Mouse (Mus musculus) layer of hippocampus, adult 9-10 months (tissue): ENCODE results near the gene Uhrf1bp1l.

Experiments used
- DNase-seq: peaks from one replicate; pipeline ENCODE4 v3.0.0; 2022; ENCODE audit warnings: low spot score

Gene Uhrf1bp1l

DNA sequence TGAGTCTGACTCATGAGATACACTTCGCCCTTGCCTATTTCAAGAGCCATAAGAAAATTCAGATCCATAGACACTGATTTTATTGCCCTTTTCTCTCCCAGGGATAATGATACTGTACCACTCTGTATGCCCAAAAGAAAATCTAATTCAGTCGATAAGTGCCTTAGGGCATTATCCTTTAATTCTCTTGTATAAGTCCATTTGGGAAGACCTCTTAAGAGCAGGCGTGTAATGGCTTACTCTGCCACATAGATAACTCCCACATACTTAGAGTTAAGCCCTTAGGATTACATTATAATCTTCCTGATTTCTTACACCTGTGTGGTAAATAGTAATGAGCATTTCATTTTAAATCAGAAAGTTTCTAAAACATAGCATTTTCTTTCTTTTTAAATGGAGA, 1.8 kb downstream of the Uhrf1bp1l start:
- no peak for DNase-seq

DNA sequence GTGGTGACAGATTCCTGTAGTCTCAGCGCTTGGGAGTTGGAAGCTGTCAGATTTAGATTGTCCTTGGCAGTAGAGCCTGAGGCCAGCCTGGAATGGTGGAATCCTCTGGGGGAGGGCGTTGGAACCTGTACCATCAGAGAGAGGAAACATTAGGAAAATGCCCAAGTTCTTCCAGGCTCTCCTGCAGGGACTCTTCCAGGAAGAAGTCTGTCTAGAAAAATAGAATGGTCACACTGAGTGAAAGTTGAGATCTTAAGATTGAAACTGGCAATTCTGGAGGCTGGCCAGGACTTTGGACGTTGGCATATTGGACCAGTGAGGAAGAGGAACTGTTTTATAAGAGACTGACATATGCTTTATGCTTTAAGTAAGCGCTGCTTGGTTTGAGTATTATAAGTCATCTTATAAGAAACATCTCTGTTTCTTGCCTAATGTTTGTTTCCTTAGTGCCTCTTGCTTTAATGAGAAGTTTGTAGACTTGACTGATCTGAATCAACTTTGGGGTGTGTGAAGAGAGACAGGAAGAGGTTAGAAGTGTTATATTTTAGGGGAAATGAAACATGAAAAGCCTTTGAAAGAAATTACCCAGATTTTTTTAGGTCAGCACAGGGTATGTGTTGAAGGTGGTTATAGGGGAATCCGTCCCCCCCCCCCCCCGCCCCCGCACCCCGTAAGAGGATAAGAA, 2.6 kb downstream of the Uhrf1bp1l start:
- DNase-seq: no peak

DNA sequence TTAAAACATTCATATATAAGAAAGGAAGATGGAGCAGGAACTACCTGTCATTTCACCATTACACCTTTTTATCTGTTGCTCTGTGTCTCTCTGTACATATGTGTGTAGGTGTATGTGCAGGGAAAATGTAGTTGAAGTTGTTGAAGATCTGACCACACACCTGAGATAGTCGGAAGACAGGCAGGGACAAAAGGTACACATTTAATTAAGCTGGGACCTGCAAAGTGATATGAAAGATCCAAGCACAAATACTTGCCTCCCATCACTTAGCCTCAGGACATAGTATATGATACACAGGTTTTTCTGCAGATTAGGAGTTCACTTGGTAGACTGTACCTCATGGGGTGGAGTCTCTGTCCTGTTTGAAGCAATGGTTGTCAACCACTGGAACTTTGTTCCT, 3.1 kb downstream of the Uhrf1bp1l start:
- DNase-seq: no peak

DNA sequence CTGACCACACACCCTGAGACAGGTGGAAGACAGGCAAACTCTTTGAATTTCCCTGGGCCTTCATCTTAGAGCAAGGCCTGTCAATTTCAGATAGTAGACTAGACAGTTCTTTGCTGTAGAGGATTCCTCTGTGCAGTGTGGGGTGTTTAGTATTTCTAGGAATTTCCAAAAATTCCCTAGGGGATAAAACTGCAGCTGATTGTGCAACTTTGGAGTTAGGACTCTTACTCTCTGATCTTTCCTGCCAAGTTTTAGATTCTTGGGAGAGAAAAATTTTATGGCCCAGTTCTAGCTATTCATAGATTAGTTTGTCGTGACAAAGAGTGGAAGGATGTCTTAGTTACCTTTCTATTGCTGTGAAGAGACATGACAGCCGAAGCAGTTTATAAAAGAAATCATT, 3.8 kb downstream of the Uhrf1bp1l start:
- no peak for DNase-seq

DNA sequence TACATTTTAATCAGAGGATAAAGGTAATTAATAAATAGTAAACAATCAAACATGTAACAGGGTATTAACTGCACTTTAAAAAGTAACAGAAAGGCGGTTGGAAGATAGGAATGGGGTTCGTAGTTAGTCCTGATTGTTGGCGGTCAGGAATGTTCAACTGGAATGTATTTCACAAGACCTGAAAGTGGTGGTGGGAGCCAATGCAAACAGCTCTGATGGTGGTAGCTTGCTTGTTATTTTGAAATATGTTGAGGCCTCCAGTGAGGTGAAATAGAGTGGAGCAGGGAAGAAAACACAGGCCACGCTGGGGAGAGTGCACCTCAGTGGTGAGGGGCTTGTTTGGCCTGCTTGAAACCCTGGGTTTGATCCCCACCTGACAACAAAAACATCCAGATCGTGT, 6.3 kb downstream of the Uhrf1bp1l start:
- DNase-seq: no peak

DNA sequence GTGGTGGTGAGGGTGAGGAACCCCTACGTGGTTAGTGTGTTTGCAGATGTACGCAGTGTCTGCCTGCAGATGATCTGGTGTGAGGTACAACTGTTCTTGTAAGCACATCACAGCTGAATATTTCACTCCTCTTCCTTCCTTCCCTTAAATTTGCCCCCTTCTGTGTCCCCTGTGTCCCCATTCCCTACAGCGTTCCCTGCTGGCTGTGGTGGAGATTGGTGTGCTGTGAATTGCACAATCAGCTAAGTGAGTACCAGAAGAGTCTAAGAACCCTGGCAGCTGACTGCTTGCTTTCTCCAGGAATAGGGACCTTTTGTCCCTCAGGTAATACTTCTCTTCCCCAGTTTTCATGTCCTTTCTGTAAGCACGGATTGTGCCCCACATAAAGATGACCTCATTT, 10.4 kb downstream of the Uhrf1bp1l start:
- DNase-seq: no peak

DNA sequence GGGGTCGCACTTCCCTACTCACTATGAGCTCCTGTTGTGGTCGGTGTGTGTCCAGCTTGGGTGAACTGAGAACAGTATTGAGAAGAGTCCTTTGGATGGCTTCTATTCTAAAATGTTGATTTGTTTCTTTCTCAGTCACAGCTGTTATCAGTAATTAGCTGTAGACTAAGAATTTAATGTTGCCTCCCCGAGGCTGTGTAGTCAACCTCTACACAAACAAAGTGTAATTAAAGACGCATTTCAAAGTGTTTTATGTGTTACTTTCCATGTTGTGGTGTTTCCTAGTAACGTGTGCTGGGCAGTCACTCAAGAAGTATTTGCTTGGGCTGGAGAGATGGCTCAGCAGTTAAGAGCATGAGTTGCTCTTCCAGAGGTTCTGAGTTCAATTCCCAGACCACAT, 16.0 kb downstream of the Uhrf1bp1l start:
- DNase-seq: no peak

DNA sequence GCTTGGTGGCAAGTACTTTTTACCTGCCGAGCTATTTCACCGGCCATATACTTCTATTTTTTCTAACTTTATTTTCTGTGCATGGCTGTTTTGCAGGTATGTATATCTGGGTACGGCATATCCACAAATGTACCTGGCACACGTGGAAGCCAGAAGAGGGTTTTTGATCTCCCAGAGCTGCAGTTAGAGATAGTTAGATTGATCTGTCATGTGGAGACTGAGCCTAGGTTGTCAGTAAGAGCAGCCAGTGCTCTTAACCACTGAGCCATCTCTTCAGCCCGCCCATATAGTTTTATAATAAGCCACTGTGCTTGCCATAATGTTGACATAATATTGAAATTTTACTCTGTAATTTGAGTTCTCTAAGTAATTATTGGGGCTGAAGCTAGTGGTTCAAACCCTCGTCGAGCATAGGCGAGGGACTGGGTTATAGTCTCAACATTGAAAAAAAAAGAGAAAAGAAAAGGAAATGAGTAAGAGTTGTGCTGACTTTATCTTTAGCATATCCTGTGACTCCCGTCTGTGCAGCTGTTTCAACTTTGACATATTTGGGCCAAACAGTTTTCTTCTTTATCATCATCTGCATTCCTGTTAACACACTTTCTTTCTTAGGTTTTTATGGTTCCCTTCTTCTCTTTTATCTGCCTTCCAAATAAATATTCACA, 19.8 kb downstream of the Uhrf1bp1l start:
- no peak for DNase-seq

- DNase-seq: no peak
These were observed 21.3 kb downstream of the Uhrf1bp1l start for GRCm38 (mm10) chr10:89765790-89766714.

DNA sequence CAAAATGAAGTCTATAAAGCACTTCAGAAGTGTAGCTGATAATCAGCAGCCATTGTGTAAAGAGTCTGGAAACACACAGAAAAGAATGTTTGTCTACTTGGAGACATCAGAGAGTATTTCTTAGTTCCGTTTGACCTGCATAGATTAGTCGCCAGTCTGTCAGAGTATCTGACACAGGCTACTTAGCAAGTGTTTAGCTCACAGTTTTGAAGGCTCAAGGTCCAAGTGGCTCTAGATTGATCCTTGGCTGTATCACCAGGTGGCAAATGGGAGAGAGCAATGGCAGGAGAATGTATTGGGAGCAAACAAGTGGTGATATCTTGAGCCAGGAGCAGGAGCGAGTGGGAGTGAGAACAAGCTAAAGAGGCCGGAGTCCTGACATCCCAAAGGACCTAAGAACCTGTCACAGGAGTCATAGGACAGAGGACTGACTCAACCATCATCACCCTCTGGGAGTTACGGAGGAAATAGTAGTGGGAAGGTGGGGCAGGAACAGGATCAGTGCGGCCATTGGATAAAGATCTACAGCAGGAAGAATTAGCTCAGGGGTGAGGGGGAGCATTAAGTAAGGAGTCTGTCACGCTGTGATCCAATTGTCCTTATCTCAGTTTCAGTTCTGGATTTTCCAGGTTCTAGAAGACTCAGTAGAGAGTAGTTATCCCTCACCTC, 23.7 kb downstream of the Uhrf1bp1l start:
- no peak for DNase-seq

- DNase-seq: no peak
These were observed 24.3 kb downstream of the Uhrf1bp1l start for GRCm38 (mm10) chr10:89769096-89769495.

GRCm38 (mm10) chr10:89771894-89772293, 27.1 kb downstream of the Uhrf1bp1l start:
- DNase-seq: no peak

DNA sequence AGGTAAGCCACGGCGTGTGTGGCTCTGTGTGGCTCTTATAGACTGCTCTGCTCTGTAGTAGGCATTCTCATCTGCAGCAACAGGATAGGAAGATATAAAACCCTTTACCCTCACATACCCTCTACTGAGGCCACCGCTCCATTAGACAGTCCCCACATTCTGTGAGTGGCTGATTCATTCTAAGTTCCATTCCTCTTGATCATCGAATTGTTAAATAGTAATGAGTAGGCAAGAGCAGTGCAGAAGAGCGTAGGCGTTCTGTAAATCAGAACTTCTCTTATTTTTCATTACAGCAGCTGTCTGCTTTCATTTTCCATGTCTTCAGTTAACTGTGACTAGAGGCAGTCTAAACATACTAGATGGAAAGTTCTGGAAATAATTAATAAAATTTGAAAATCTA, 31.2 kb downstream of the Uhrf1bp1l start:
- DNase-seq: no peak

DNA sequence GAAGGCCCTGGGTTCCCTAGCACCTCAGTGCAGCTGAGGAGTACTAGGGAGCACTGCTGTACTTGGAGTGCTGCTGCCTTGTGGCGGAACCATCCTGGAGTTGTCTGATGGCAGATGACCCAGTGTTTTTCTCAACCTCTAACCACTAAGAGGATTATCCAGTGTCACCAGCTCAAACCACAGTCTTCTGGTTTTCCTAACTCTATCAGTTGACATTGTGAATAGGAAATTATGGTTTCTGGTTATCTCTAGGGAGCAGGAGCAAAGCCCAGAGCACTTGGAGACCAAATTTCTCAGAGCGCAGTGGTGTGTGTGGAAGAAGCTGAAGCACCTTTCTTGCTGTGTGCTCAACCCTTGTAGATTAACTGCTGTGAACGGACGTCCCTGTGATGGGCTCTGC, 47.1 kb downstream of the Uhrf1bp1l start:
- DNase-seq: no peak

DNA sequence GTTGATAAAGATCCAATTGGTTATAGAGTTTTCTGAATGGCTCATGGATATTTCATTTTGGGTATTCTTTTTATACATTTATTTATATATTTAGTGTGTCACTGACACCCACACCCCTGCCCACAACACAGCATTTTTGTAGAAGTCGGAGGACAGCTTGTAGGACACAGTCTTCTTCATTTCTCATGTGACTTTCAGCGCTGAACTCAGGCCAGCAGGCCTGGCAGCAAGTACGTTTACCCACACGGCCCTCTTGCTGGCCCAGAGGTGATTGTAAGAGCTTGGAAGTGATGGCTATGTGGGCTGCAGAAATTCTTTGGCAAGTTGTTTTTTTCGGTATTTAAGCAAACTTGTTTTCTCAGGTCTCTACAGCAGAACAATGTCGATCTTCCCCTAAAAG, 49.3 kb downstream of the Uhrf1bp1l start:
- DNase-seq: no peak

DNA sequence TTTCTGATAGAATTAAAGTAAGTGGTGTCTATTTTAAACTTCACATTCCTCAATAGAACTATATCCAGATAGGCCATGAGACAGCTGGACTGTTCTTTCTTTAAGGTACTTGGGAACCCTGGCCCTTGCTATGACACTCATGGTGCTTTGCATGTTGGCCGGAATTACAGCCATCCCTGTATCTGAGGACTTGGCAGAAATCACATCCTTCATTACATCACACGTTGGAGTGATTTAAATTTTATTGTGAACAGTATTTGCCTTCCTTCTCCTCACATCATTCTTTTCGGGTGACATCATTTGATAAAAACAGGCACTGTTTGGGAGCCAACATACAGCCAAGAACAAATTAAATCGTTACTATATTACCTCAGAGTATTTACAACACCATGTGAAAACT, 74.4 kb downstream of the Uhrf1bp1l start:
- DNase-seq: no peak

GRCm38 (mm10) chr10:89823906-89824305, 79.1 kb downstream of the Uhrf1bp1l start:
- DNase-seq: no peak

- DNase-seq: peak; percentile 24
These were observed 82.1 kb downstream of the Uhrf1bp1l start for GRCm38 (mm10) chr10:89826896-89827295.

GRCm38 (mm10) chr10:89832334-89832733, 87.5 kb downstream of the Uhrf1bp1l start:
- no peak for DNase-seq

DNA sequence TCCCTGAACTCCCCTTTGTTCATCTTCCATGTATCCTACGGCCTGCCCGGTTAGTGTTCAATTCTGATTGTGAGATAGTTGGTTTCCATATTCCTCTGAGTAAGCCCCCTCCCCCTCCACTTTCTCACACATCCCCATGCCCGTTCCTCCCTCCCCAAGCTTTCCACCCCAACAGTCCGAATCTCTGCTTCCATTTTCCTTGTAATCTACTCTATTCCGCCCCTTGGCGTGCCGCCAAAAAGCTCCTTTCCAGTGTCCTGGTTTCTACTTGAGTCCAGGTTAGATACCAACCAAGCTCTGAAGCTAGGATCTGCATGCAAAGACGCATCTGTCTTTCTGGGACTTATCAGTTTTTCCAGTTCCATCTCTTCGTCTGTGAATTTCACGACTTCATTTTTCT, 88.4 kb downstream of the Uhrf1bp1l start:
- DNase-seq: no peak

DNA sequence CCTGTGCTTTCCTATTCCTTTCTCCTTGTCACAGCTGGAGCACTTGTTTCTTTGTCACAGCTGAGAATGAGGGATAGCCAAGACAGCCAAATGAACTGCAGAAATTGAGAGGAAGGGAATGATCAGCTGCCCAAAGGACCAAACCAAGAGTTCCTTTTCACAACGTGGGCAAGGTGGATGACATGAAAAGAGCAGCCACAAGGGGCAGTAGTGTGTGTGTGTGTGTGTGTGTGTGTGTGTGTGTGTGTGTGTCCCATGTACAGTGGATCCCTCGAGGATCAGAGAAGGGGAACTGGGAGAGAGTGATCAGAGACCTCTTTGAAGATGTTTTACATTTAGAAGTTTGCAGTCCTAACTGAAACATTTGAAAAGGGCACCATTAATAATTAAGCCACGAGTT, 92.7 kb downstream of the Uhrf1bp1l start:
- no peak for DNase-seq

- DNase-seq: no peak
These were observed 94.0 kb downstream of the Uhrf1bp1l start for GRCm38 (mm10) chr10:89838834-89839233.
